Mouse (Mus musculus) CD4-positive, CD25-positive, alpha-beta regulatory T cell, adult 4 months (primary cell): ENCODE results near the gene Ckap4. TPM values are rescaled to one million over a fixed set of nuclear protein-coding genes. Genes with fewer than 3 reads are reported as not detected.
"Not testable (repeated sequence)": the region's sequence is repeated elsewhere in the genome, so short reads cannot be mapped to it uniquely, and the experiment has no call there.

Experiments
- ATAC-seq: one replicate; pipeline ENCODE4 v1.8.0; 2017
- polyA plus RNA-seq, 2 experiments: library from polyadenylated mRNA; unstranded; fragments of 100-300 nt; shearing (Covaris generic); gene quantifications; one replicate each; pipeline ENCODE4 v1.2.1; 2017

The Ckap4 gene
- polyA plus RNA-seq, 2 experiments from 2014 or later: 0.20 to 0.23 TPM

GRCm38 (mm10) chr10:84498867-84499266, 35.0 kb downstream of the Ckap4 start:
- no peak for ATAC-seq

- ATAC-seq: no peak
Observed at GRCm38 (mm10) chr10:84496805-84497204, 37.1 kb downstream of the Ckap4 start.

GRCm38 (mm10) chr10:84494432-84494831, 39.4 kb downstream of the Ckap4 start:
- no peak for ATAC-seq

GRCm38 (mm10) chr10:84490115-84490514, 43.7 kb downstream of the Ckap4 start:
- ATAC-seq: no peak

- no peak for ATAC-seq
Observed at GRCm38 (mm10) chr10:84488315-84488714, 45.5 kb downstream of the Ckap4 start.

DNA sequence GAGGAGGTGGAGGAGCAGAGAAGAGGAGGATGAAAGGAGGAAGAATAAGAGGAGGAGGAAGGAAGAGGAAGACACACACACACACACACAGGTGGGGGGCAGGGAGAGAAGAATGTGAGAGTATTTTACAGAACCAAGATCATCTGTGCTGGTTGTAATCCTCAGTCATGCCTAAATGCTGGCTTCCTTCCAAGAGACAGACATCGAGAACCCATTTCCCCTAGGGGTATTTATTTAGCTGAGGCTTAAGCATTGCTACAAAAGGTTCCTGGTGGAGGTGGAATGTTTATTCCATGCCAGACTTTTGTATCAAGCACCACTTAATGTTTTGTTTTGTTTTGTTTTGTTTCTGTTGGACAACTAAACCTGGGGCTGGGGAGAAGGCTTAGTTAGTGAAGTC, 49.2 kb downstream of the Ckap4 start:
- no peak for ATAC-seq

GRCm38 (mm10) chr10:84483553-84483952, 50.3 kb downstream of the Ckap4 start:
- no peak for ATAC-seq

DNA sequence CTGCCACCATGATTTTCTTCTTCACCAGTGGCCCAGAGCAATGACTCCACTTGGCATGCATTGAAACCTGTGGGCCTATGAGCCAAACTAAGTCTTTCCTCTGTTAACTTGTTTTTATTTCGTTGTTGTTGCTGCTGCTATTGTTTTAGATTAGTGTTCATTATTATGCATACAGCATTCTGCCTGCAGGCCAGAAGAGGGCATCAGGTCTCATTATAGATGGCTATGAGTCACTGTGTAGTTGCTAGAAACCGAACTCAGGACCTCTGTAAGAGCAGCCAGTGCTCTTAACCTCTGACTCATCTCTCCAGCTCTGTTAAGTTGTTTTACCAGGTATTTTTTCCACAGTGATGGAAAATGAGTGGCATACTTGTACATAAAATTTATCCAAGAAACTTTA, 50.8 kb downstream of the Ckap4 start:
- no peak for ATAC-seq

GRCm38 (mm10) chr10:84482418-84482817, 51.4 kb downstream of the Ckap4 start:
- not testable (repeated sequence) for ATAC-seq

DNA sequence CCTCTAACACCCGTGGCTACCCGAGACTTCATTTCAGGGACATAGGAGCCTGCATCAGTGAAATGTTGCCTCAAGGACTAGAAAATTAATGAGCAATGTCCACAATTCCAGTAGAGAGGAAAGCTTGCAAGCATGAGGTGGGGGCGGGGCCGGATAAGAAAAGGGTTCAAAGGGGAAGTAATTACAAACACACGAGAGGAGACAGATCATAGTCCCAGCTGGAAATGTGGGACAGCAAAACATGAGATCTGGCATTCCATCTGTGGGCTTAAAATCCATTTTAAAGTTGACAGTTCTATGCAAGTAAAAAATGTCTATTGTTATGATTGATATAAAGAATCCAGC, 52.6 kb downstream of the Ckap4 start:
- no peak for ATAC-seq

DNA sequence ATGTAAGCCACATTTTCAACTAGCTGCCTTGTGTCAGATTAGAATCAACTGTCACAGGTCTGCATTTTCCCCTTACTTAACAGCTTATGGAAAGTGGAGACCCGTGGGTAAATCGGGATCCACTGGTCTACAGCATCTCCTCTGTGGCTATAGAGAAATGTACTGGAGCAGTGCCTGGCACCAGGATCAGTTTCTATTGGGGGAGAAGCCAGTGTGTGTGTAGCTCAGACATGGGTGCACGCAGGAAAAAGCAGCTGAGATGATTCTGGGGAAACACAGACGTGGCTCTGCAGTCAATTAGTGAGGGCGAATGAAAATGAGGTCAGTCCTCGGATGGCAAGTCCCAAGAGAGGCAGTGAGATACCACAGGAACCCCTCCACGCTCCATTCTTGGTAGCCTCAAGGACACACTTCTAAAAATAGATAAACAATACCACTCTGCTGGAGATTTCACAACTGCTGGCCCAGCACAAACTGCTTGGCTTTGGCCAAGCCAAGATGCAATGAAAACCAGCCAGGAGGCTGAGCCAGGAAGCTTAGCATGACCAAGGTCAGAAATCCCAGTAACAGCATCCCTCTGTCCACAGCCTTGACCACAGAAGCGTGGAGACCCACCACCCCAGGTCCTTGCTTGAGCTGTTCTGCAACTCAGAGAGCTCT, 53.1 kb downstream of the Ckap4 start:
- no peak for ATAC-seq

- ATAC-seq: no peak
Observed at GRCm38 (mm10) chr10:84480146-84480545, 53.7 kb downstream of the Ckap4 start.

DNA sequence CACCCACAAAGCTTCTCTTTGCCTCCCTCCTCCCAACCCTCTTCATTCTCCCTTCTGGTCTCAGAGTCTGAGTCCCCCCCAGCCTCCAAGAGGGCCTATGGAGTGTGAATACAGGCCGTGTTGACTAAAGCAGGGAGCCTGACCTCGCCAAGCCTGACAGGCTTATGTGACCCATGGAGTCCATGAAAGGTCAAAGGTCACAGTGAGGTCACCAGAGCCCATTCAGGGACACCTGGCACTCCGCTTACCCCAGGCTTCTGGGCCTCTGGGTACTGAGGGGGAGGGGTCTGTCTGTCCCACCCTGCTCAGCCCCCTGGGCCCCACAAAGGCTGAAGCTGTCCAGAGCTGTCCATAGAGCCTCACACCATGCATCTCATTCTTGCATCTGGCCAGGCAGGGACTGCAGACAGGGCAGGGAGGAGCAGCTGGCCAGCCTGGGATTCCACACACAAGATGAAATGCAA, 56.2 kb downstream of the Ckap4 start:
- ATAC-seq: no peak

DNA sequence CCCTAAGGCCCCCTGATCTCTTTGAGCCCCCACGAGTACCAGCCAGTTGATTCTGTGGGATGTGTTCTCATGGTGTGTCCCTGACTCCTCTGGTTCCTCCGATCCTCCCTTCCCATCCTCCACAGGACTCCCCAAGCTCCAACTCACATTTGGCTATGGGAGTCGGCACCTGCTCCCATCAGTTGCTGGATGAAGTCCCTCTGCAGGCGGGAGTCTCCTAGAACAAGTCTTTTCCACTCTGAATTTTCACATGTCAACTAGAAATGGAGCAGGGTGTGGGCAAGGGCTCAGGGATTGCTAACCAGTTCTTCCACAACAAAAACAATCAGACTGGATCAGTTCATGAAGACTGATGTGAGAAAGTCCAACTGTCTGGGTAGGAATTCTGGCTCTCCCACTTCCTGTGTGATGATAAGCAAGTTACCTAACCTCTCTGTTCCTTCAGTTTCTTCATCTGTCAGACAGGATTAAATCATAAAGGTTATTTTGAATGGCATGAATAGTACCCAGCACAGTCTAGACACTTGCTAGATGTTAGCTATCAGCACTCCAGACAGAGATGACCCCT, 56.7 kb downstream of the Ckap4 start:
- no peak for ATAC-seq

Other genes with a start within 250 kb of the Ckap4 start
- gene Nuak1, start 93.5 kb downstream of the Ckap4 start, polyA plus RNA-seq: not detected
- gene Tcp11l2, start 42.6 kb upstream of the Ckap4 start, polyA plus RNA-seq: 100 to 1,000 TPM; 235 to 261 TPM
- 10 to 100 TPM; 21.8 to 28.6 TPM for gene Polr3b, start 88.2 kb upstream of the Ckap4 start, polyA plus RNA-seq
- gene Rfx4, start 222.0 kb upstream of the Ckap4 start, polyA plus RNA-seq: not detected